Comparison of ENCODE assay signal across 8 mouse cellular contexts in the genomic region with DNA sequence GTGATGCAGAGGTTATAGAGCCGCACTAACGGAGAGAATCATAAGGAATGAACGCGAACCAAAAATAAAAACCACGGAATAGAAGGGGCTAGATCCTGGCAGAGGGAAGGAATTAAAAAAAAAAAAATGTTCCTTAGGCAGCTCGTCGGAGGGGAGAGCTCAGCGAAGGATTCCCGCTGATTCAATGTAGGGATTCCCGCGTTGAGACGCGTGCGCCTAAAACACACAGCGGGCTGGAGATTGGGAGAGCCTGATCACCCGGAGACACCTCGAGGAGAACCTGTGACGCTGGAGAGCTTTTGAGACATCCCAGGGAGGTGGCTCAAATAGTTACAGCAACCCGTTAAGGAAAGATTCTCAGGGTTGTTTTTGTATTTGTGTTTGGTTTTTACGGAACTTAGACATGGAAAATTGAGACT. TPM values are rescaled to one million over a fixed set of nuclear protein-coding genes. Genes with fewer than 3 reads are reported as not detected.
DNase-seq lines count a peak whose midpoint lies in the region; ATAC-seq lines count a peak whose summit lies in the region.

No protein-coding gene starts in this region.

- peak; percentile 61 for DNase-seq in cerebellum, adult 11-12 months
- no peak for DNase-seq in cerebellum, adult 11 months
- peak; percentile 71 for DNase-seq in right cerebral cortex, adult 18-20 months
- no peak for DNase-seq in right cerebral cortex, postnatal 36 days (ENCODE audit: low spot score in 2 of 2)
- no peak for DNase-seq in liver, embryonic 13.5 days
- peak; percentile 52 for DNase-seq in right cerebral cortex, postnatal 14 days
- no peak for DNase-seq in c-Kit-positive CD71-positive TER-119-positive erythroid progenitor cells, embryonic 14.5 days (ENCODE audit: low spot score)

- H3K9me3 ChIP-seq in heart, embryonic 15.5 days (replicated peaks), result no peaks in the 10 kb centered on the region
- no peaks in the 10 kb centered on the region for H3K9me3 ChIP-seq in liver, embryonic 13.5 days (replicated peaks)

- H3K27me3 ChIP-seq in heart, embryonic 15.5 days, result peaks cover 9% of the 10 kb centered on the region; the same call in 1 of the 2 replicates
- peaks cover 15% of the 10 kb centered on the region for H3K27me3 ChIP-seq in liver, embryonic 13.5 days

- no peaks in the 10 kb centered on the region; the same call in 1 of the 2 replicates for H3K36me3 ChIP-seq in heart, embryonic 15.5 days
- H3K36me3 ChIP-seq in liver, embryonic 13.5 days, result 0 out of 2 replicates have a peak, but pooled peaks cover 6% of the 10 kb centered on the region

- H3K4me2 ChIP-seq in heart, embryonic 15.5 days, result peak overlapping the region; percentile 71
- H3K4me2 ChIP-seq in liver, embryonic 13.5 days, result peak overlapping the region; percentile 84

- no peak for ATAC-seq in heart, embryonic 15.5 days (replicated peaks; ENCODE audit: insufficient number of reproducible peaks, insufficient read depth, low FRiP score, low read depth)
- peak; percentile 52; the same call in 1 of the 2 replicates for ATAC-seq in liver, embryonic 13.5 days (ENCODE audit: low read depth)

- H3K9ac ChIP-seq in heart, embryonic 15.5 days, result peak overlapping the region; percentile 27; the same call in 1 of the 2 replicates
- peak overlapping the region; percentile 64 for H3K9ac ChIP-seq in liver, embryonic 13.5 days

- H3K27ac ChIP-seq in heart, embryonic 15.5 days, result no peak overlapping the region
- H3K27ac ChIP-seq in liver, embryonic 13.5 days, result 0 out of 2 replicates have a peak overlapping the region, but pooled peaks have one; percentile 2

- peaks cover 12% of the 10 kb centered on the region for H3K4me1 ChIP-seq in heart, embryonic 15.5 days (replicated peaks)
- peaks cover 26% of the 10 kb centered on the region for H3K4me1 ChIP-seq in liver, embryonic 13.5 days (replicated peaks)

- peak overlapping the region; percentile 43 for H3K4me3 ChIP-seq in heart, embryonic 15.5 days
- H3K4me3 ChIP-seq in liver, embryonic 13.5 days (replicated peaks), result peak overlapping the region; percentile 60

- under 1% methylated on average over 20 of the region's 20 CpGs for WGBS in heart, embryonic 15.5 days
- WGBS in liver, embryonic 13.5 days (ENCODE audit: insufficient replicate concordance), result under 1% methylated on average over 20 of the region's 20 CpGs

RNA-seq across cellular contexts. Expression of a gene that starts 11.4 kb away (rescaled TPM):
- 8.1 and 8.2 TPM in 2 replicates for polyA plus RNA-seq in heart, embryonic 15.5 days (2015; fragmentation: Nextera tagmentation; extraction: Ambion mirVana)
- 8.3 and 9.1 TPM in 2 replicates for polyA plus RNA-seq in liver, embryonic 13.5 days (2015; fragmentation: Nextera tagmentation; extraction: Ambion mirVana)

RNA-seq across cellular contexts. Expression of a gene that starts 43.2 kb away (rescaled TPM):
- polyA plus RNA-seq in heart, embryonic 15.5 days (2015; fragmentation: Nextera tagmentation; extraction: Ambion mirVana), result 33.4 and 39.1 TPM in 2 replicates
- 15.2 and 20.1 TPM in 2 replicates for polyA plus RNA-seq in liver, embryonic 13.5 days (2015; fragmentation: Nextera tagmentation; extraction: Ambion mirVana)

RNA-seq across cellular contexts. Expression of a gene that starts 53.5 kb away (rescaled TPM):
- polyA plus RNA-seq in heart, embryonic 15.5 days (2015; fragmentation: Nextera tagmentation; extraction: Ambion mirVana), result 0.85 and 1.4 TPM in 2 replicates
- polyA plus RNA-seq in liver, embryonic 13.5 days (2015; fragmentation: Nextera tagmentation; extraction: Ambion mirVana), result 1.5 and 2.0 TPM in 2 replicates

Comparison
In these comparisons a context has a peak if more than half of its experiments do, and no peak if none do; other contexts are left out.
1. DNase-seq: peak in cerebellum, adult 11-12 months (single experiment), right cerebral cortex, adult 18-20 months (single experiment) and right cerebral cortex, postnatal 14 days (single experiment); none in cerebellum, adult 11 months (single experiment), right cerebral cortex, postnatal 36 days (0 of 2), liver, embryonic 13.5 days (single experiment) and c-Kit-positive CD71-positive TER-119-positive erythroid progenitor cells, embryonic 14.5 days (single experiment).